Mouse (Mus musculus): Measurements from ENCODE around the gene Rfx2.

Gene Rfx2

DNA sequence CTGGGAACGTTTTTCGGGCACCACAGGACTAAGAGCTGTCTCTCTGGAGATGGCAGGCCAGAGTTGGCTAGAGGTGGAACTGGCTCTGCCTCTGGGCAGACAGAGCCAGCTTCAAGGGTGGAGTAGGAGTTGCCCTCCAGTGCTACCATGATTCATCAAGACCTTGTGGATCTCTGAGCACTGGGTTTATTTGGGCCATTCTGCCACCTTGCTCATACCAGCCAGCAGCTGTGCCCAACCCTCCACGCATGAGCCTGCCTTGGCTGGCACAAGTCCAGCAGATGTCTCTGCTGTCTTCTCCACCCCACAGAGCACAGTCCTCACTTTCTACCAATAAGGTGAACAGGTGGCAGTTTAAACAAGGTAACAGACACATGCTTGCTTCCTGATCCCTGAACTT is 41.9 kb downstream of the Rfx2 start:
- DNase-seq (ENCODE audit: extremely low read depth, low read depth): no peak

DNA sequence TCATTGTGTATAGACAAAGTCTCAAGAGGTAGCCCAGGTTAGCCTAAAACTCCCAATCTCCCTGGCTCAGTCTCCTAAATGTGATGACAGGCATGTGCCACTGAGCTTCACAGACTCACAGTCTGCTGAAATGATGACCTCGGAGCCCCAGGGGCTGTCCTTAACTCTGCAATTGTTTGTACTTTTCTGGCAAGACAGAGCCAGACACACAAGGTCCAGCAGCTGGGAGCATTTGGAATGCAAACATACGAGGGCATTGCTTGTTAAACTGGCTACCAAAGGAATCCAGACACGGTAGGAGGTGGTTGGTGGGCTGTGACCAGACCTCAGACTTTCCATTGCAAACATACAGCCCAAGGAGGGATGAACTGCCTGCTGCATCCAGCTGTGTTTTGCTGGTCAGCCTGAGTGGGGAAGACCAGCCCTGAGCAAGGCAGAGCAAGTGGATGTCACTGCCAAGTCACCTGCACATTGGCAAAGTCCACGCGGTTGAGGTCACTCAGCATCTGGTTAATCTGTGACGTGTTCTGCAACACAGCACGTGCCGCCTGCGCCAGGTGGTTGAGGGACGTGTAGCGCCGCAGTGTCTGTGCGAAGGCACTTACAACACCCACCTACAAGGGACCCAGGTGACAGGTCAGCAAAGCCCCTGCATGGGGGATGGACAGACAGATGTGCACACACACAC is 50.4 kb downstream of the Rfx2 start:
- no peak for DNase-seq (ENCODE audit: extremely low read depth, low read depth)

DNA sequence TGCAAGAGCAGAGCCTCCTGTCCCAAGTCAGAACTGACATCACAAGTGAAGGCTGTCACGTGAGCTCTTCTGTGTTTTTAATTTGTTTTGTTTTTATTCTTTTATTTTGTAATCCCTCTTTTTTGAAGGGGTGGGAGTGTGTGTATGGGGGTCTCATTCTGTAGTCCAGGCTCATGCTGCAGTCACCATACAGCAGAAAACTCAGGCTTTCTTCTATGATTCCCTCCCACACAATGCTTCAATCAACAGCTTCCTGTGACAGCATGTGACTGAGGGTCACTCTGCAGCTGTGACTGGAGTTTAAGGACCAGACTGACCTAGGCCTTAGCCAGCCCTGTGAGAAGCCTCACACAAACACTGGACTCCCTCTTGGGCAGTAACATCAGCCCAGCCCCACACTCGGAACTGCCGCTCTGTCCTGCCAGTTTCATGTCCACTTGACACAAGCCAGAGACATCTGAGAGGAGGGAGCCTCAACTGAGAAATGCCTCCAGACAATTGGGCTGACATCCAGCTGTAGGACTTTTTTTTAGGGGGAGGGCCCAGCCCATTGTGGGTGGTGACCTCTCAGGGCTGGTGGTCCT is 51.9 kb downstream of the Rfx2 start:
- DNase-seq (ENCODE audit: extremely low read depth, low read depth): no peak

DNA sequence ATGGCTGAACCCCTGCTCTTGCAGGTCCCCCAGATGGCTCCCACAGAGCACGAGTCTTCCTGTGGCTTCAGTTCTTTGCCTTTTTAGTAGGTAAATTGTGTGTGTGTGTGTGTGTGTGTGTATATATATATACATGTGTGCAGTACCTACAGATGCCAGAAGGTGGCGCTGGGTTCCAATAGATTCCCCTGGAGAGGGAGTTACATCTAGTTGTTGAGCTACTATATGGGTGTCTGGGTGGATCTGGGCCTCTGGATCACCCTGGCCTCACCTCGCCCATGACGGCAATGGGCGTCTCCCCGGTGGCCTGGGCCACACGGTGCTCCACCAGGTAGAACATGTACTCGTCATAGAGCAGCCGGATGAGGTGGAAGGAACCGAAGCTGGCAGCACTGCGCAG is 53.2 kb downstream of the Rfx2 start:
- no peak for DNase-seq (ENCODE audit: extremely low read depth, low read depth)

DNA sequence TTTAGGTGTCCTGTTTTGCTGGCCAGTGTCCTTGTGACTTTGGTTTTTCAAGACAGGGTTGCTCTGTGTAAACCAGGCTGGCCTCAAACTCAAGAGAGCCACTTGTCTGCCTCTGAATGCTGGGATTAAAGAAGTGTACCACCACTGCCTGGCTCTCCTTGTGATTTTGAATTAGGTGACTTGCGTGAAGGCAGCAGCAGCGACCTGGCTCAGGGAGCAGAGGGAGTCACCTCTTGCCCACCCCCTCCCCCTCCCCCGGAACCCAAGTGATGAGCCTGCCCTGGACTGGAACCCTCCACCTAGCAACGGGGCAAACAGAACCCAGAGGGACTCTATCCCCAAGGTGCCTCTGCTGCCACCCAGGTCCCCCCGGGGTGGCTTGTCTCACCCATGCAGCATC is 60.9 kb downstream of the Rfx2 start, which contains the start of gene Prr22:
Prr22 (plus strand) TSS at position 301 of the 400 bp plus-strand sequence.
- DNase-seq (ENCODE audit: extremely low read depth, low read depth): no peak

DNA sequence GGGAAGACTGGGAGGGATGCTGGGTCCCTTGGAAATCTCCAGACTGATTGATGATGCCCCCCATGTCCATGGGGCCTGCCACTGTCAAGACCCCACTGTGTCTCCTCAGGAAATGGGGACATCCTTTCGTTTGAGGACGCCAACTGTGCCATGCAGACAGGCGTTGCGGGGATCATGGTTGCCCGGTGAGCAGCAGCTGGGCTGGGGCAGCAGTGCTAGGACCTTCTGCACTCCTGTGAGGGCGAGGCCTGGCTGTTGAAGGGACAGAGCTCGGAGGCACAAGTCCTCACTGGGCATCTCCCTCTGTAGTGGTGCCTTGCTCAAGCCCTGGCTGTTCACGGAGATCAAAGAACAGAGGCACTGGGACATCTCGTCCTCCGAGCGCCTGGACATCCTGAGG is 61.9 kb downstream of the Rfx2 start:
- DNase-seq (ENCODE audit: extremely low read depth, low read depth): no peak

DNA sequence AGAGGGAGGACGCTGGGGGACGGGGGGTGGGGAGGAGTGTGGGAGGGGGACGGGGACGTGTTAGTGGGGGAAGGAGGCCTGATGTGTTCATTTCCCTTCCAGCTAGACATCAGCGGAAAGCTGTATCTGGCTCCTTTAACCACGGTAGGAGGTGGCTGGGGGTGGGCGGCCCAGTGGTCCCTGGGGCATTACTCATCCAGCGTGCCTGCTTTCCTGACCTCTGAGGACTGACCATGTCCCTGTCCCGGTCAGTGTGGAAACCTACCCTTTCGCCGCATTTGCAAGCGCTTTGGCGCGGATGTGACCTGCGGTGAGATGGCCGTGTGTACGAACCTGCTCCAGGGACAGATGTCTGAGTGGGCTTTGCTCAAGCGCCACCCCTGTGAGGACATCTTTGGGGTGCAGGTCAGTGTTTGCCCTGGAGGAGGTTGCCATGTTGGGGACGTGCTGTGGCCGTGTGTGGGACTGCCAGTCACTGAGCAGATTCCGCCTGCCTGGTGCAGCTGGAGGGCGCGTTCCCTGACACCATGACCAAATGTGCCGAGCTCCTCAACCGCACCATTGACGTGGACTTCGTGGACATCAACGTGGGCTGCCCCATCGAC is 63.2 kb downstream of the Rfx2 start:
- no peak for DNase-seq (ENCODE audit: extremely low read depth, low read depth)

DNA sequence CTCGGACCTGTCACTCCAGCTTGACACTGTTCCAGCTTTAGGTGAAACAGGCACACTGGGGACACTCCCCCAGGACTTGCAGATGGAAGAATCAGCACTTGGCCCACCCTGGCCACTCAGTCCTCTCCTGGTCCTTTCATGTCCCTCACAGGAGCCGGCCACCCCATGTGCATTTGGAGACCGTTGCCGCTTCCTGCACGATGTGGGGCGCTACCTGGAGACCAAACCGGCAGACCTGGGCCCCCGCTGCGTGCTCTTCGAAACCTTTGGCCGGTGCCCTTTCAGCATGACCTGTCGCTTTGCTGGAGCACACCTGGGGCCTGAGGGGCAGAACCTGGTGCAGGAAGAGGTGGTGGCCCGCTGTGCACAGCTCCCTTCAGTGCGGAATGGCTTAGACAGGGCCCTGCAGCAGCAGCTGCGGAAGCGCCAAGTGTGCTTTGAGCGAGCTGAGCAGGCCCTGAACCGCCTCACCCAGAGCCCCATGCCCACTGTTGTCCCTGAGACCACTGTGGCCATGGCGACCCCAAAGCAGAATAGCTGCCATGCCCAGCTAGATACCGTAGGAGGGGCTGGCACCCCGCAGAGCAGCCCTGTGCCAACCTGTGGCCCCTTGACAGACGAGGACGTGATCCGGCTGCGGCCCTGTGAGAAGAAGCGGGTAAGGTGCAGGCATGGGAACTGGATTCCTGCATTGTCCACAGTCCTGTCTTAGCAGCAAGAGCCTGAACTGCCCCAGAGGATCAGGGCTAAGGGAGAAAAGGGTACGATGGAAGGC is 64.0 kb downstream of the Rfx2 start:
- no peak for DNase-seq (ENCODE audit: extremely low read depth, low read depth)

DNA sequence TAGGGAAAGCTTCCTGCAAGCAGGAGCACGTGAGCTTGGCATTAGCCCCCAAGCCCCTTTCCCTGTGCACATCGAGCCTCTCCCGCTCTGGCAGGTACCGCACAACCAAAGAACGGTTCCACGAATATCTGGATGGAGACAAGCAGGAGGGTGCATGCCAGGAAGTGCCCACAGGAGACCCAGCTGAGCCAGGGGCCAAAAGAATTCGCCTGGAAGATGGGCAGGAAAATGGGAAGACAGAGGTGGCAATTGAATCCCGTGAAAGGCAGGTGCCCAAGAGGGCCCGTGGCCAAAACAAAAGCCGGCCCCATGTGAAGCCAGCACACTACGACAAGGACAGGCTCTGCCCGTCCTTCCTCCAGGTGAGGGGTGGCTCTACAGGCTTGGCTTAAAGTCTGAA is 65.4 kb downstream of the Rfx2 start:
- DNase-seq (ENCODE audit: extremely low read depth, low read depth): no peak

DNA sequence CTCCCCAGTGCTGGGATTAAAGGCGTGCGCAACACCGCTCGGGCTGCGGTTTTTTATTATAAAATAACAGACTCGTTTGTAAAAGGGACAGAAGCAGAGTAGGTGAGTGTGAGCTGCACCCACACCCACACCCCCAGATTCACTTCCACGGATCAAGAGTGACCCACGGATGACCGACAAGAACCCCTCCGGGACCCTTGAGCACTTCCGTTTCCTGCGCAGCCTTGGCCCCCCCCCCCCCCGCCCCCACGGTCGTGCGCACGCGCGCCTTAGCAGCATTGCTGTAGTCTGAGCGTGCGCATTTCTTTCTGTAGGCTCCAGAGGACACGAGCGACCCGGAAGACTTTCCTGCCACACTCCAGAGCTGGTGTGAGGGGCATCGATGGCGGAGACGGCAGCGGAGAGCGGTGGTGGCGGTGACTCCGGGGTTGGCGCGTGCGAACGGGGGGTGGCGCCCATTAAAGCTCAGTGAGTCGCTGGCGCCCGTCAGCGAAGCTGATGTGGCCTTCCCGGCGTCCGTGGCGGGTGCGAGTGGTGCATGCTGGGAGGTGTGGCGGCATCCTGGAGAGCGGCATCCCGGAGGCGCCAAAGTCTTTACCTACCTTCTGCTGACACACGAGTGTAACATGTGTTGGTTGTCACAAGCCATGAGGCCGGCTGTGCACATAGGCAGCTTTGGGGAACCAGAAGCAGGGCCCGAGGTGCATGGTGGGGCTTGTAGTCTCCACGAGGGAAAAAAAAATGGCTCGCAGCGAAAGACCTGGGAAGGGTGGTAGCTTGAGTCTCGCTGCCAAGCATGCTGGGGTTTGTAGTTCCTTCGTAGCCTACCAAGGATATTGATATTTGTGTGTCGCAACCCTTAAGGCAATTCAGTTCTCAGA is 66.1 kb downstream of the Rfx2 start, which contains the start of gene Dus3l:
Dus3l (plus strand) TSS at position 284 of the 881 bp plus-strand sequence.
- DNase-seq (ENCODE audit: extremely low read depth, low read depth): peak; percentile 85

DNA sequence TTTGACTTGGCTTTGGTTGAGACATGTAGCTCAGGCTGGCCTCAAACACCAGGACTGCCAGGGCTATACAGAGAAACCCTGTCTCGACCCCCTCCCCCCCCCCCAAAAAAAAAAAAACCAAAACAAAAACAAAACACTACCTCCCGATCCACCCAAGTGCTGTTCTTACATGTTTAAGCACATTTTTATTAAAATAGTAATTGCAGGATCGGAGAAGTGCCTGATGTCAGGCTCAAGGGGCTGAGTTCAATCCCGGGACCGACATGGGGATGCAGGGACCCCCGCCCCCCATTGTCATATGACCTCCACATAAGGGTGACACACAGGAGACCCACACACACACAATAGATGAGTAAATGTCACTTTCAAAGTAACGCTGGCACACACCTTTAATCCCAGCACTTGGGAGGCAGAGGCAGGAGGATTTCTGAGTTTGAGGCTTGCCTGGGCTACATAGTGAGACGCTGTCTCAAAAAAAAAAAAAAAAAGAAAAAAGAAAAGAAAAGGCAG is 67.0 kb downstream of the Rfx2 start:
- DNase-seq (ENCODE audit: extremely low read depth, low read depth): no peak

DNA sequence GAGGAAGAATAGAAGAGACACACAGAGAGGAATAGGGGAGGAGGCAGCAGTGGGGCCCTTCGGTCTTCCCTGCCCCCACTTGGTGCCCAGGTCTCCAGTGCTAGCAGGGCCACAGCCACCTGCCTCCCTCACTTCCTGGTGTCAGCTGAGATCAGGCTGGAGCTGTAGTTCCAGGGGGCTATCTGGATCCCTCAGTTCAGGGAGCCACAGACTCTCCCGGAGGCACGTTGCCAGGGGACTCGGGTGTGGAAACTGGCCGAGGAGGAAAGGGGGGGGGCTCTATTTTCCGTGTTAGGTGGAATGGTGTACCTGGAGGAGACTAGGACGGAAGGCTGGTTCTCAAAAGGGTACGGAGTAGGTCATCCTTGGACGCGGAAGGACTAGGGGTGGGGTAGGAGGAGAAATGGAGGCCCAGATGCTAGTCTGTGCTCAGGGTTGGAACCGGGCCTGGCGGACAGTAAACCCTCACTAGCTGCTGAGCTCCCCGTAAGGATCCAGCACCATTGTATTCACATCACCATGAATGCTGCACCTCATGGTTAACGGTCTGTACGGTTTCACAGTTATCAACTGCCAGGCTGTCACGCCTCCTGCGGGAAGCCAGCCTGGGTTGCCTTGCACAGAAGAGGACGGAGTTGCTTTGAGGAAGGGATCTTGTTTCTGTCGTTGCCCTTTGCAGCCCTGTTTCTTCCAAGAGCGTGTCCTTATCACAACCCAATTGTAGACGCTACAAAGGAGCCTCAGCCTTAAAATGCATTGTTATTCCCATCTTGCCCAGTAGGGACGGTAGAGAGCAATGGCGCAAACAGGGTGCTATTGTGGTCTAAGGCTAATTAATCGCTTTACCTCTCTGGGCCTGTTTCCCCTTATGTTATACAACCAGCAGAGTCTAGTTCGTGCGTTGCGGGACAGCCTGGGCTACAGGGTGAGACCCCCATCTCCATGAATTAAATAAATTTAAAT is 67.8 kb downstream of the Rfx2 start:
- peak; percentile 95 for DNase-seq (ENCODE audit: extremely low read depth, low read depth)

DNA sequence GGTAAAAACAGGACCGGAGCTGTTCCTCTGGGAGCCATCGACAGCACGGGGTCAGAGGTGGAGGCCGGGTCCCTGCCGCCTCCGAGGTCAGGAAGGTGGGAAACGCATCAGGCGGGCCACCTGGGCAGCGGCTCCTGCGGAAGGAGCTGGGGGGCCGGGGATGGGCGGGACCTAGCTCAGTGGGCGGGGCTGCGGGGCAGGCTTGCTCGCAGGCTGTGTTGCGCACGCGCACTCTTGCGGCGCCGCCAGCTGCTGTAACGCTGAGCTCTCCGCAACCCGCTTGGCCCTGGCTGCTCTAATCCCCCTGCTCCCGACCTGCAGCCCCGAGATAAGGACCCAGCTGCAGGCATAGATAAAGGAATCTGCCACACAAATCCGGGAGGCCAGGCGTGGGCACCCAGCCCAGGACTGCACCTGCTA is 68.8 kb downstream of the Rfx2 start:
- DNase-seq (ENCODE audit: extremely low read depth, low read depth): peak; percentile 85

DNA sequence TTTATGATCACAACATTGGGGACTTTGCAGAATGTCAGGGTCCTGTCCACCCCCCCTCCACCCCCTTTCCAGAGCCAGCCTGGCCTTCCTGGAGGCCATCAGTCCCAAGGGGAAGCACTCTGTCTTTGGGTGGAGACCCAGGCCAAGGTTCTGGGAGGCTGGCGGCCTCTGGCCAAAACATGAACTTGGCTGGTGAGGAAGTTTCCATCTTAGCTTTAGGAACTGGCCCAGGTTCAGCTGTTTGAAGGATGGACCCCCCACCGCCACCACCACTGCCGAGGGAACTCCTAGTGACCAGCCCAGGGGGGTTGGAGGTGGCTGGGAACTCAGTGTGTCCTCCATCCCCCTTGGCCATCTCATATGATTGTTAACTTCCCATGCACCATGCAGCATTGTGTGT is 69.7 kb downstream of the Rfx2 start:
- no peak for DNase-seq (ENCODE audit: extremely low read depth, low read depth)

DNA sequence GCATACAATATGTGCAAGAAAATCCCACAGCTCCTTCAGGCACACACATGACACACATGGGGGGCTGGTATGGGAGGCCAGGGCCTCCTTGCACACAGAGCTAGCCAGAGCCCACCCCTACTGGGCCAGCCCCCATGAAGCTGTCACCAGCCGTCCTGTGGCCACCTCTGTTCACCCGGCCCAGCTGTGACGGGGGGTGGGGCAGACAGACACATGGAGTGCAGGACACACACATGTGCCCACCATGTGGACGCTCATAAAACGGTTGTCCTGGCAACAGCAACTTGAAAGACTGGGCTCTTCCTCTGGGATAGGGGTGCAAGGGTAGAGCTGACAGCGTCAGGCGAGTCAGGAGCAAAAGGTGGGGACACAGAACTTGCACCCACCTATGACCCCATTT is 71.6 kb downstream of the Rfx2 start:
- no peak for DNase-seq (ENCODE audit: extremely low read depth, low read depth)

DNA sequence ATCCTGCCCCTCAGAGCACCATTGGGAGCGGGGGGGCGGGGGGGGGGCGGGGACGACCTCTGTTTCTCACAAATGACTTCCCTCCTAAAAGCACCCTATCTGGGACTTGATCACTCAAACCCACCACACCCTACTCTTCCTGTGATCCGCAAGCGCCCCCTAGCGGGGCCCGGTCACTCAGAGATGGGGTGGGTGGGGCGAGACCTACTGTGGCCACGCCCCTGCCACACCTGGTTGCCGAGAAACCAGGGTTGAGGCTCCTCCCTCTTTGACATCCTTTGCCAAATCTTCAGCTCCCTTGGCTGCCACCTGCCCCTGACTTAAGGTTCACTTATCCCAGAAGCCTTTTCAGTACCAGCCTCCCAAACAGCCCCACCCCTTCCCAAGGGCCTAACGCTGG is 72.7 kb downstream of the Rfx2 start:
- DNase-seq (ENCODE audit: extremely low read depth, low read depth): no peak

DNA sequence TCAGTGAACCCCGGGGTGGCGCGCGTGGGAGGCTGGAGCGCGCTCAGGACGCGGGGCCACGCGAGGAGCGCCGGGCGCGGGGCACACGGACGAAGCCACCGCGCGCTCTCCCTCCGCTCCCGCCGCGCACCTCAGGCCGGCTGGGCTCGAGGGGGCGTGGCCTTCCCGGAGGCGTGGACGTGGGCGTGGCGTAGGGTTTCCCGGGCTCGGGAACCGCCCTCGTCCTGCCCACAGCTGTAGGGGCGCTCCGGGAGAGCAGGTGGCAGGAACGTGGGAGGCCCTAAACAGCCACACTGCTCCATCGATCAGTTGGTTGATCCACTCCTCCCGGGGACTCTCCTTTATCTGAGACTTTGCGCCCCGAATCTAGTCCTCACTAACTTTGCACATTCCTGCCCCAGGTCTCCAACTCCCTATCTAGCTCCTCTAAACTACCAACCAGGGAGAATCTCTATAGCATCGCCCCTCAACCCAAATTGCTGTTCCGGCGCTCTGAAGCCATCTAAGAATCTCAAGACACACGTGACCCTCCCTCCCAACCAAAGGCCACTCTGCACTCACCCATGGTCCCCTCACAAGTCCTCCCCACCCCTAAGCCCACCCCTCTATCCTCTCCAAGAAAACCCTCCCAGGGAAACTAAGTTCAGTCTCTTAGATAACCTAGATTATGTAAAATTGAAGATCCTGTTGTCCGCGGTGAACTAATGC is 73.2 kb downstream of the Rfx2 start, which contains the start of gene Nrtn:
Nrtn (minus strand) TSS at position 115 of the 708 bp plus-strand sequence.
- peak; percentile 37 for DNase-seq (ENCODE audit: extremely low read depth, low read depth)

DNA sequence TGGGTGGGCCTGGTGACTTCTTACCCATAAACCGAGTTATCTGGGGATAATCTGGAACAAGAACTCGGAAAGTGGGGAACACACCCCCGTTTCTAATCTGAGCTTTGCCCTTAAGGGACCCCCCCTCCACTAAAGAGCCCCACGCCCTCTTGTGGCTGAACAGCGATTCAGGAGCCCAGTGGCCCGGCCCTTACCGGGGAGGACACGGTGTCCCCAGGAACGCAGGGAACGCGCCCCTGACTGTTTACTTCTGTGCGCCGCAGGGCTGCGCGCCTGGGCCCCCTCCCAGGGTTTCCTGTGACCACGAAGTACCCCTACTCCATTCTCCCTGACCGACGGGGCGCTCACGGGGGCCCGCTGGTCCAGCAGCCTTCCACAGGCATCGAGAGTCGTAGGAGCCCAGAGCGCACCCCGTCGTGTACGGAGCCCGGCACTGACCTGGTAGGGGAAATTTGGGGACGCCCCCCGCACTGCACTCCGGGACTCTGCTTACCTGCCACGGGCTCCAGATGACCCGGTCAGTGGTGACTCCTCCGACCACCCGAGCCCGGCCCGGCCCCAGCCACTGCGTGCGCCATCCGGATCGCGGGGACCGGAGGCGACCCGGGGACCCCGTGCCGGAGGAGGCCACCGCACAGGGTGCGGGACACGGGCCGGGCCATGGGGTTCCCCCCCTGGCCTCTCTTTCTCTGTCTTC is 74.0 kb downstream of the Rfx2 start:
- DNase-seq (ENCODE audit: extremely low read depth, low read depth): no peak
